Mouse (Mus musculus) hindbrain, embryonic 13.5 days (tissue): ENCODE data around the gene Rbms1. TPM values are rescaled to one million over a fixed set of nuclear protein-coding genes. Genes with fewer than 3 reads are reported as not detected.

Experiments
- ATAC-seq: fragments of 200-750 bp; cut with Nextera tagmentation; 2 replicates; pipeline ENCODE4 v1.8.0; 2017; ENCODE audit warnings: moderate TSS enrichment; ENCODE audit not compliant: low FRiP score
- H3K27ac ChIP-seq: fragments of 300-500 bp; sonication (generic); 2 replicates; pipeline ENCODE4 v1.5.1; 2015; ENCODE audit warnings: inconsistent platforms, mild to moderate bottlenecking, moderate library complexity
- H3K27me3 ChIP-seq: fragments of 300-500 bp; sonication (generic); 2 replicates; pipeline ENCODE4 v1.6.1; 2015; ENCODE audit warnings: mild to moderate bottlenecking, inconsistent platforms
- H3K36me3 ChIP-seq: fragments of 300-500 bp; sonication (generic); 2 replicates; pipeline ENCODE4 v1.6.1; 2015; ENCODE audit warnings: mild to moderate bottlenecking, inconsistent platforms
- H3K4me1 ChIP-seq: fragments of 300-500 bp; sonication (generic); replicated peaks from 2 replicates; pipeline ENCODE4 v1.6.1; 2015; ENCODE audit warnings: inconsistent platforms
- H3K4me2 ChIP-seq: fragments of 300-500 bp; sonication (generic); 2 replicates; pipeline ENCODE4 v1.6.1; 2015; ENCODE audit warnings: inconsistent platforms, mild to moderate bottlenecking, moderate library complexity
- H3K4me3 ChIP-seq: fragments of 300-500 bp; sonication (generic); 2 replicates; pipeline ENCODE4 v1.5.1; 2015; ENCODE audit warnings: mild to moderate bottlenecking, inconsistent platforms
- H3K9ac ChIP-seq: fragments of 300-500 bp; sonication (generic); 2 replicates; pipeline ENCODE4 v1.6.1; 2015; ENCODE audit warnings: mild to moderate bottlenecking, inconsistent platforms
- H3K9me3 ChIP-seq: fragments of 300-500 bp; sonication (generic); 2 replicates; pipeline ENCODE4 v1.6.1; 2016; ENCODE audit warnings: inconsistent platforms
- WGBS: fragments of 180-500 bp; shearing (Covaris S2); methylation state at CpG from one replicate; pipeline ENCODE4 v1.1.7; 2015; 5-methylcytosine and 5-hydroxymethylcytosine counted together
- polyA plus RNA-seq: library from polyadenylated mRNA; unstranded; fragments of >200 nt; fragmentation: Nextera tagmentation; extraction: Ambion mirVana; gene quantifications from 2 replicates; pipeline ENCODE4 v1.2.1, GENCODE M21; 2015

Gene Rbms1
- polyA plus RNA-seq, 1 experiment from 2014 or later: 71.4 TPM

DNA sequence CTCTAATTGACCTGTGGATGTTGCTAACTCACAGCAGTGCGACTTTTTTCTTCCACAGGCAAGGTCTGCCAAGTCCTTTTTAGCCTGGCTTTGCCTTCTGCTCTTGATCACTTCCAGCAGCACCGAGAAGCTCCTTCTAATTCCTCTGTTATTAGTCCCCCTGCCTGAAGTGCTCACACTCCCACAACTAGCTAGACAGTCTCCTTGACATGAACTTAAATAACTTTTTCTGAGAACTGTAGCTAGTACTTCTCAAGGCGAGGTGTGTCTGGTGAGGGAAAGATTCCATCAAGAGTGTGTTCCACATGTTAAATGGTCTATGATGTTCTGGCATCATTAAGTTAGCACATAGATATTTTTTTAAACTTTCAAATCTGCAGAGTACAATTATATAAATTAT lies 256.1 kb downstream of the Rbms1 start:
- 91% methylated on average over 3 of the region's 3 CpGs for WGBS
- H3K36me3 ChIP-seq: no peaks in the 10 kb centered on the region
- no peak overlapping the region for H3K4me3 ChIP-seq
- no peaks in the 10 kb centered on the region for H3K9me3 ChIP-seq
- no peaks in the 10 kb centered on the region for H3K27me3 ChIP-seq
- H3K4me1 ChIP-seq: no peaks in the 10 kb centered on the region
- no peak overlapping the region for H3K4me2 ChIP-seq
- ATAC-seq: no peak
- no peak overlapping the region for H3K27ac ChIP-seq
- no peak overlapping the region for H3K9ac ChIP-seq

- no peak overlapping the region for H3K9ac ChIP-seq
- no peak overlapping the region for H3K27ac ChIP-seq
- H3K27me3 ChIP-seq: no peaks in the 10 kb centered on the region
- H3K4me1 ChIP-seq: no peaks in the 10 kb centered on the region
- H3K36me3 ChIP-seq: no peaks in the 10 kb centered on the region
- ATAC-seq: no peak
- no peaks in the 10 kb centered on the region for H3K9me3 ChIP-seq
- H3K4me3 ChIP-seq: no peak overlapping the region
- WGBS: 94% methylated on average over 8 of the region's 8 CpGs
- no peak overlapping the region for H3K4me2 ChIP-seq
Observed at GRCm38 (mm10) chr2:60705426-60705825, 257.6 kb downstream of the Rbms1 start.

DNA sequence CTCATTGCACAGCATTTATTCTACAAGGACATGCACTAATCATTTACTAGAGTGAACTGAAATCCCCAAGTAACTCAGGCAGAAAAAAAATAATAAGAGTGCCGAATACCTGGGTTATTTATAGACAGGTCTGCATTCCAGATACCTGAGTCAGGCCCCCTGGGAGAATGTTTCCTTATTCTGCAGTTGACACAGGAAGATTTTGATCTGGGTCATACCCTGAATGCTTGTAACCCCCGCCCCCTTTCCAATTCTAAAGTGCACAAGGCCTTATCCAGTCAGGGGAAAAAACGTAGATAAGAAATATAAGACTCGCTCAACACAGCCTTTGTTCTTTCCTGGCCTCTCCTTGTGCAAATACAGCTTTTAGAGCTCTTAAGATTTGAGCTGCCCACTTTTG lies 259.7 kb downstream of the Rbms1 start:
- no peaks in the 10 kb centered on the region for H3K36me3 ChIP-seq
- H3K9ac ChIP-seq: no peak overlapping the region
- H3K27ac ChIP-seq: no peak overlapping the region
- no peak overlapping the region for H3K4me3 ChIP-seq
- WGBS: 71% methylated on average over 4 of the region's 4 CpGs
- no peaks in the 10 kb centered on the region for H3K9me3 ChIP-seq
- 0 out of 2 replicates have a peak, but pooled peaks cover under 1% of the 10 kb centered on the region for H3K4me1 ChIP-seq
- ATAC-seq: no peak
- H3K27me3 ChIP-seq: no peaks in the 10 kb centered on the region
- no peak overlapping the region for H3K4me2 ChIP-seq

- no peak overlapping the region for H3K4me3 ChIP-seq
- H3K36me3 ChIP-seq: no peaks in the 10 kb centered on the region
- no peak overlapping the region for H3K27ac ChIP-seq
- no peak overlapping the region for H3K9ac ChIP-seq
- H3K4me1 ChIP-seq: peaks cover 7% of the 10 kb centered on the region; the same call in 1 of the 2 replicates
- no peaks in the 10 kb centered on the region for H3K27me3 ChIP-seq
- ATAC-seq: no peak
- no peaks in the 10 kb centered on the region for H3K9me3 ChIP-seq
- no peak overlapping the region for H3K4me2 ChIP-seq
- WGBS: 90% methylated on average over 4 of the region's 4 CpGs
Observed at GRCm38 (mm10) chr2:60700956-60701355, 262.0 kb downstream of the Rbms1 start.

Other genes with a start within 250 kb of the Rbms1 start
- 0.05 and 0.19 TPM in 2 replicates for gene Itgb6, start 240.5 kb downstream of the Rbms1 start, polyA plus RNA-seq